Mouse (Mus musculus) kidney, adult 2 months (tissue): ENCODE measurements around the gene Klhdc8a.

Experiments
- CTCF ChIP-seq: fragments of 200-500 bp; conservative IDR thresholded peaks from 2 replicates; pipeline ENCODE4 v1.5.1; 2011; ENCODE audit warnings: low read depth, mild to moderate bottlenecking, control low read depth, low read length, moderate library complexity, mixed read lengths; ENCODE audit not compliant: insufficient read depth, insufficient read length
- POLR2A ChIP-seq: fragments of 200-500 bp; IDR thresholded peaks from one replicate; pipeline ENCODE4 v1.6.1; 2011; ENCODE audit warnings: low read depth, low read length, control low read depth

DNA sequence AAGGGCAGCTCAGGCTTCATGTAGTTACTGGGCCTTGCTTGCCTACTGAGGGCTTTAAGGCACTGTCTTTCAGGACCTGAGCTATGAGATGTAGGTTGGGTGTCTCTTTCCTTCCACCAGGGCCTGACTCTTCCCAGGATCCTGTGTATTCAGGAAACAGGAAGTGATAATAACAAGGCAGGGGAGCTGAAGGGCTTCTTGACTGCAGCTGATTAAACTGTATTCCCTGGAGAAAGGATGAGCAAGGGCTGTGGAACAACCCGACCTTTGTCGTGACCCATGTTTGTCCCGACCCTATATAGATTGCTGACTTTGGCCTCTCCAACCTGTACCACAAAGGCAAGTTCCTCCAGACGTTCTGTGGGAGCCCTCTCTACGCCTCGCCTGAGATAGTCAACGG is 31.2 kb downstream of the Klhdc8a start:
- TF ChIP-seq CTCF (no peak), POLR2A (no peak)
